Mouse (Mus musculus) cerebellum, adult 9-10 months (tissue): ENCODE measurements around the gene Myl12a.
A peak's percentile ranks its signal among the peaks of the same experiment; 100 is the strongest.

Experiments
- DNase-seq: peaks from one replicate; pipeline ENCODE4 v3.0.0; 2022

Myl12a gene

GRCm38 (mm10) chr17:71002744-71003094 lies at the start of gene Myl12a:
Myl12a (minus strand) TSS chr17:71002878.
- no peak for DNase-seq

GRCm38 (mm10) chr17:71049292-71049691 lies 46.6 kb upstream of the Myl12a start:
- no peak for DNase-seq

GRCm38 (mm10) chr17:71046856-71047255 lies 44.2 kb upstream of the Myl12a start:
- no peak for DNase-seq

GRCm38 (mm10) chr17:71045591-71045990 lies 42.9 kb upstream of the Myl12a start:
- no peak for DNase-seq

- DNase-seq: no peak
Observed at GRCm38 (mm10) chr17:71042645-71043044, 40.0 kb upstream of the Myl12a start.

- no peak for DNase-seq
Observed at GRCm38 (mm10) chr17:71040582-71040880, 37.9 kb upstream of the Myl12a start.

GRCm38 (mm10) chr17:71039851-71040581 lies 37.3 kb upstream of the Myl12a start:
- DNase-seq: no peak

- DNase-seq: no peak
Observed at GRCm38 (mm10) chr17:71038812-71039211, 36.1 kb upstream of the Myl12a start.

GRCm38 (mm10) chr17:71037188-71037587 lies 34.5 kb upstream of the Myl12a start:
- no peak for DNase-seq

GRCm38 (mm10) chr17:71034472-71034871 lies 31.8 kb upstream of the Myl12a start:
- no peak for DNase-seq

GRCm38 (mm10) chr17:71032719-71033118 lies 30.0 kb upstream of the Myl12a start:
- DNase-seq: no peak

GRCm38 (mm10) chr17:71027186-71027585 lies 24.5 kb upstream of the Myl12a start:
- no peak for DNase-seq

GRCm38 (mm10) chr17:71025922-71026321 lies 23.2 kb upstream of the Myl12a start:
- DNase-seq: no peak

GRCm38 (mm10) chr17:71024071-71024470 lies 21.4 kb upstream of the Myl12a start:
- no peak for DNase-seq

- DNase-seq: no peak
Observed at GRCm38 (mm10) chr17:71022841-71023240, 20.2 kb upstream of the Myl12a start.

- no peak for DNase-seq
Observed at GRCm38 (mm10) chr17:71019860-71020259, 17.2 kb upstream of the Myl12a start.

- no peak for DNase-seq
Observed at GRCm38 (mm10) chr17:71019309-71019655, 16.6 kb upstream of the Myl12a start.

- no peak for DNase-seq
Observed at GRCm38 (mm10) chr17:71018616-71019308, 16.1 kb upstream of the Myl12a start.

- no peak for DNase-seq
Observed at GRCm38 (mm10) chr17:71018151-71018550, 15.5 kb upstream of the Myl12a start.

GRCm38 (mm10) chr17:71017457-71017998 lies 14.8 kb upstream of the Myl12a start:
- DNase-seq: no peak

GRCm38 (mm10) chr17:71014911-71015310 lies 12.2 kb upstream of the Myl12a start:
- DNase-seq: peak; percentile 10

- DNase-seq: no peak
Observed at GRCm38 (mm10) chr17:71013105-71013504, 10.4 kb upstream of the Myl12a start.

- DNase-seq: no peak
Observed at GRCm38 (mm10) chr17:71011931-71012662, 9.4 kb upstream of the Myl12a start.
